Mouse (Mus musculus) liver, postnatal 0 days (tissue): ENCODE measurements around the gene Gm12830. TPM values are rescaled to one million over a fixed set of nuclear protein-coding genes. Genes with fewer than 3 reads are reported as not detected.

Experiments used
- ATAC-seq: fragments of 200-750 bp; cut with Nextera tagmentation; 2 replicates; pipeline ENCODE4 v1.8.0; 2017; ENCODE audit warnings: mild to moderate bottlenecking, moderate library complexity
- DNase-seq: peaks from one replicate; pipeline ENCODE4 v3.0.0-alpha.2; 2016
- H3K27ac ChIP-seq: fragments of 300-500 bp; sonication (generic); 2 replicates; pipeline ENCODE4 v1.5.1; 2014; ENCODE audit warnings: antibody characterized with exemption, moderate library complexity, mild to moderate bottlenecking, low read depth
- H3K27me3 ChIP-seq: fragments of 300-500 bp; sonication (generic); 2 replicates; pipeline ENCODE4 v1.6.1; 2014; ENCODE audit warnings: low read length, control low read depth, mixed read lengths; ENCODE audit not compliant: insufficient read depth
- H3K36me3 ChIP-seq: fragments of 300-500 bp; sonication (generic); replicated peaks from 2 replicates; pipeline ENCODE4 v1.6.1; 2014; ENCODE audit warnings: mild to moderate bottlenecking, control low read depth, low read length, moderate library complexity, mixed read lengths; ENCODE audit not compliant: insufficient read depth
- H3K4me1 ChIP-seq: fragments of 300-500 bp; sonication (generic); 2 replicates; pipeline ENCODE4 v1.6.1; 2014; ENCODE audit warnings: antibody characterized with exemption, mild to moderate bottlenecking, control low read depth; ENCODE audit not compliant: insufficient read depth
- H3K4me2 ChIP-seq: fragments of 300-500 bp; sonication (generic); 2 replicates; pipeline ENCODE4 v1.6.1; 2014; ENCODE audit warnings: low read depth, mild to moderate bottlenecking, low read length, moderate library complexity, mixed read lengths
- H3K4me3 ChIP-seq: fragments of 300-500 bp; sonication (generic); 2 replicates; pipeline ENCODE4 v1.5.1; 2014; ENCODE audit warnings: low read depth, low read length
- H3K9ac ChIP-seq: fragments of 300-500 bp; sonication (generic); replicated peaks from 2 replicates; pipeline ENCODE4 v1.6.1; 2014; ENCODE audit warnings: mild to moderate bottlenecking, moderate library complexity
- H3K9me3 ChIP-seq: fragments of 300-500 bp; sonication (generic); 2 replicates; pipeline ENCODE4 v1.6.1; 2016; ENCODE audit warnings: mild to moderate bottlenecking, control low read depth, low read length, mixed read lengths
- CTCF ChIP-seq: sonication (generic); IDR thresholded peaks from 2 replicates; pipeline ENCODE4 v1.5.1; 2016; ENCODE audit warnings: antibody characterized with exemption, low read depth
- EP300 ChIP-seq: IDR thresholded peaks from 2 replicates; pipeline ENCODE4 v1.6.1; 2016; ENCODE audit warnings: antibody characterized with exemption, low read depth, mild to moderate bottlenecking
- WGBS: fragments of 180-500 bp; shearing (Covaris S2); extraction: QIAGEN DNeasy Blood & Tissue Kit; methylation state at CpG from one replicate; pipeline ENCODE4 v1.1.7; 2014; ENCODE audit not compliant: insufficient replicate concordance; 5-methylcytosine and 5-hydroxymethylcytosine counted together
- polyA plus RNA-seq: library from polyadenylated mRNA; unstranded; fragments of >200 nt; fragmentation: Nextera tagmentation; extraction: Ambion mirVana; gene quantifications from 2 replicates; pipeline ENCODE4 v1.2.1, GENCODE M21; 2015

Gene Gm12830
- polyA plus RNA-seq, 1 experiment from 2014 or later: not detected

DNA sequence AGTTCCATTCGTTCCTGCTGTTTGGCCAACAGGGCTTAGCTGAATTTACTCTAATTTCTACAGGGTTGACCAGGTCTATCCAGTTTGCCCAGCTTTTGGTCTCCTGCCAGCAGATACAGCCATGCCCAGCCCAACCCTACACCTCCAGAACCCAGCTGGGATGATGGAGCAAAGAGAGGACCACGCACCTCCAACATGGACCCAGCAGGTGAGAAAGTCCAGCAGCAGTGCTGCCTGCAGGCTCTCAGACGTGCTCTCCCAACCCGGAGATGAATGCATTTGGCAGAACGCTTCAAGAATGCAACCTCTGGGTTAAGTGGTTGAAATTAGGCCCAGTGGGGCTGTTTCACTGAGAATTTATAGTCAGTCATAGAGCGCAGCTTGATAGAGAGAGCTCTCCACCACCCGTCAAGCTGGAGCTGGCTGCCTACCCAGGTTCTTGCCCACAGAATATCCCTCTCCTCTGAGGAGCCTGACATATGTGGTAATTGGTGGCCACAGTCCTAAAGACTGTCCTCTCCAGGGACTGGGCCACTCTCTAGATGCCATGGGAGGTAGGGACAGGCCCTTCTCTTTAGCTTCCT lies 23.4 kb upstream of the Gm12830 start:
- no peak for ATAC-seq
- no peak for TF ChIP-seq CTCF
- TF ChIP-seq EP300: no peak
- WGBS: 69% methylated on average over 7 of the region's 7 CpGs
- Histone ChIP-seq H3K4me2 (no peak overlapping the region), H3K4me1 (no peaks in the 10 kb centered on the region), H3K27ac (no peak overlapping the region), H3K4me3 (no peak overlapping the region), H3K9me3 (no peaks in the 10 kb centered on the region), H3K9ac (no peak overlapping the region), H3K27me3 (no peaks in the 10 kb centered on the region), H3K36me3 (no peaks in the 10 kb centered on the region)
- no peak for DNase-seq

- Histone ChIP-seq H3K36me3 (no peaks in the 10 kb centered on the region), H3K4me3 (no peak overlapping the region), H3K27ac (no peak overlapping the region), H3K27me3 (no peaks in the 10 kb centered on the region), H3K9me3 (no peaks in the 10 kb centered on the region), H3K4me2 (no peak overlapping the region), H3K4me1 (no peaks in the 10 kb centered on the region), H3K9ac (no peak overlapping the region)
- ATAC-seq (no peak), DNase-seq (no peak)
- no peak for TF ChIP-seq EP300
- TF ChIP-seq CTCF: no peak
- 75% methylated on average over 5 of the region's 5 CpGs for WGBS
Observed at GRCm38 (mm10) chr4:114804096-114804495, 17.4 kb upstream of the Gm12830 start.

- TF ChIP-seq EP300: no peak
- no peak for TF ChIP-seq CTCF
- Histone ChIP-seq H3K9ac (no peak overlapping the region), H3K27me3 (peaks cover 37% of the 10 kb centered on the region), H3K4me2 (no peak overlapping the region), H3K4me3 (no peak overlapping the region), H3K4me1 (no peaks in the 10 kb centered on the region), H3K9me3 (no peaks in the 10 kb centered on the region), H3K27ac (no peak overlapping the region), H3K36me3 (no peaks in the 10 kb centered on the region)
- no peak for DNase-seq
- ATAC-seq: no peak
- WGBS: 34% methylated on average over 9 of the region's 9 CpGs
Observed at GRCm38 (mm10) chr4:114818963-114819702, 2.4 kb upstream of the Gm12830 start.

DNA sequence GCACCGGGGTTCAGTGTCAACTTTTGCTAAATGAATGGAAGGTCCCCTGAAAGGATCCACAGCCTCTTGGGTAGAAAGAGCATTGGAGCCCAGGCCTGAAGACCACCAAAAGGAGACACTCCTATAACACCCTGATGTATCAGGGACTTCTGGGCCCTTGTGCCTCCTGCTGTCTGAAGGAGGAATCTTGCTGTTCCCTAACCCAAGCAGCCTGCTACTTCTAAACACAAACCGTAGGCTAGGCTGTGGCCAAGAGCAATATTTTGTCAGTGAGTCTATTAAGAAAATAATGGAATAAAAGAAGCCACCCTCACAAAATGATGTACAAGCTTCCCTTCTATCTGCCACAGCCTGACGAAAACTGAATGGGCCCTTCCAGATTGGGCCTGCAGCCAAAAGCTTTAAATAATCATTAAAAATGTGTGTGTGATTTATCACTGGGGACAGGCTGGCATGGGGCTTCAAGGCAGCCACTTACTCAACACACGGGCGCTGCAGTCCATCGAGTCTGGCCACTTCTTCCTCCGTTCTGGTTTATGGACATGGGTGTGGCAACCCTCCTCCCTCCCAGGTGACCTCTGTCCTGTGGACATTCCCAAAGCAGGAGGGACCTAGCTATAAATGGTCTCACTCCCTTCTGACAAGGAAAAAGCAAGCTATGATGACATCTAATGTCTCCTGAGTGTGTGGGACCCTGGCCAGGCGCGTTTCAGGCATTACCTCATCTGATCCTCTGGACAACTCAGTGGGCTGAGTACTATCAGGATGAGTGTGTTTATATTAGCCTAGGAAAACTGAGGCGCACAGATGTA lies 13.5 kb downstream of the Gm12830 start:
- ATAC-seq: no peak

DNA sequence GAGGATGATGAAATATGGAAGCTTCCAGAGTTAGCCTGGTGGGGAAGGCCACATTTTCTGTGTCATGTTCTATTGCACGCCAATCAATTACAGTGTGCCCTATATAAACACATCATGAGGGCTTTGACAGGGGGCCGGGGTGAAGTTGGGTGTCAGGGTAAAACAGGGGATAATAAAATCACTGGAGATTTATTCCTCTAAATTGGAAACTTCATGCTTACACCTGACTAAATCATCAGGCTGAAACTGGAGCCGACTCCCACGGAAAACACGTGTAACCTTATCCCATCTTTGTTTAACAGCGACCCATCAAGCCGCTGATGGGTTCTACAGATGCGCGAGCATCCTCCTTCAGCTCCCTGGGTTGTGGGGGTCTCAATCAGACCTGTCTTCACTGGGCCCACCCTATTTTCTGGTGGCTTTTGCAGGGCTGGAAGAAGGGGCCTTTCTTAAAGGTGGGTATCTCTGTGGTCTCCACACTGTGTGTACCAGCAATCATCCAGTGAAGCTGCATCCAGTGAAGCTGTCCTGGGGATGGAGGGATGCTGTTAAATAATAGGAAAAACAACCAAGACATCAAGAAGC lies 19.9 kb downstream of the Gm12830 start:
- Histone ChIP-seq H3K4me2 (no peak overlapping the region), H3K4me3 (no peak overlapping the region), H3K9me3 (no peaks in the 10 kb centered on the region), H3K27me3 (peaks cover 36% of the 10 kb centered on the region; the same call in 1 of the 2 replicates), H3K9ac (no peak overlapping the region), H3K27ac (no peak overlapping the region), H3K36me3 (no peaks in the 10 kb centered on the region), H3K4me1 (no peaks in the 10 kb centered on the region)
- DNase-seq: no peak
- no peak for ATAC-seq
- 38% methylated on average over 9 of the region's 9 CpGs for WGBS
- TF ChIP-seq CTCF: no peak
- no peak for TF ChIP-seq EP300

More for the DNA sequence above, 13.5 kb downstream of the Gm12830 start:
- DNase-seq: no peak
- Histone ChIP-seq H3K27me3 (peaks cover 11% of the 10 kb centered on the region; the same call in 1 of the 2 replicates), H3K4me2 (no peak overlapping the region), H3K9me3 (no peaks in the 10 kb centered on the region), H3K9ac (no peak overlapping the region), H3K27ac (no peak overlapping the region), H3K4me1 (no peaks in the 10 kb centered on the region), H3K36me3 (no peaks in the 10 kb centered on the region), H3K4me3 (no peak overlapping the region)
- no peak for TF ChIP-seq EP300
- no peak for TF ChIP-seq CTCF
- 70% methylated on average over 10 of the region's 10 CpGs for WGBS

DNA sequence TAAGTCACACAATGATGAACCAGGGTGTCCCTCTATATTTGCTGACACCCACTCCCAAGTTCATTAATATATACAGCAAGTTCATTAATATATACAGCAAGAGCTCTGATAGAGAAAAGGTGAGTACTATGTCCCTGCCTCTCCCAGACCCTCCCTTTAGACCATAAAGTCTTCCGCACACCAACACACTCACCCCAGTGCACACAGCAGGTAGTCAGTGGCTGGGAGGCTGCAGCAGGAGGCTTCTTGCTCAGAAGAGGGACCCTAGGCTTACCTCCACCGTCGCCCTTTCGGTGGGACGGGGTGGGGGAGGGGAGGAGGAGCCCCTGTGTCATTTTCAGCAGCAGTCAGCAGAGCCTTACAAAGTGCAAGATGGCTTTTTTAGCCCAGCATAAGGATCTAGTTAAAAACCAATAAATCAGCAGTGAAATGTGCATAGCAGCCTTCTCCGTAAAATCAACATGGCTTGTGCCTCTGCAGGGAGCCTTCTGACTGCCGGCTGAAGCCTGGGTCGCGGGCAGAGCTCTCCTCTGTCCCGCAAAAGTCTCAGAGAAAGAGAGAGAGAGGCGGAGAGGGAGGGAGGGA lies 20.9 kb downstream of the Gm12830 start:
- Histone ChIP-seq H3K9me3 (no peaks in the 10 kb centered on the region), H3K4me3 (no peak overlapping the region), H3K27me3 (peaks cover 37% of the 10 kb centered on the region; the same call in 1 of the 2 replicates), H3K4me2 (no peak overlapping the region), H3K4me1 (no peaks in the 10 kb centered on the region), H3K27ac (no peak overlapping the region), H3K9ac (no peak overlapping the region), H3K36me3 (no peaks in the 10 kb centered on the region)
- DNase-seq (no peak), ATAC-seq (no peak)
- no peak for TF ChIP-seq CTCF
- TF ChIP-seq EP300: no peak
- 12% methylated on average over 6 of the region's 11 CpGs for WGBS
